Mouse (Mus musculus) Muller cell, postnatal 12 days (primary cell): Measurements from ENCODE around the gene Gm31371.
"Not testable (repeated sequence)": the region's sequence is repeated elsewhere in the genome, so short reads cannot be mapped to it uniquely, and the experiment has no call there.

Experiments used
- DNase-seq: peaks from one replicate; pipeline ENCODE4 v3.0.0-alpha.2; 2015; ENCODE audit errors: inconsistent ontology term

Gene Gm31371

DNA sequence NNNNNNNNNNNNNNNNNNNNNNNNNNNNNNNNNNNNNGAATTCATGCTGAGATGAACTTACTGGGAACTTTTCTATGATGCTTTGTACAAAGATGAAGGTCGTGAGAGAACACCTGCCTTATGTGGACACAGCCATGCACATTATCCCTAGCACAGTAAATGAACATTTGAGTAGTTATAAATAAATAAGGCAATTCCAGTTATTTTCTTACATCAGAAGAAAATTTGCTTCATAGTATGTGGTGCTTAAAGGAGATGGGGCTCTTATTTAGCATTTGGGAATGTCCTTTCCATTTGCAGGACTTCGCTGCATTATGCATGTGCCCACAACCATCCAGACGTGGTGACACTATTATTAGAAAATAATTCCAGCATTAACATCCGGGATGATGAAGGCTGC is at the start of gene Gm31371:
Gene Gm31371, plus strand, starts transcription at position 301 of the 400 bp plus-strand sequence.
- DNase-seq, result not testable (repeated sequence)

DNA sequence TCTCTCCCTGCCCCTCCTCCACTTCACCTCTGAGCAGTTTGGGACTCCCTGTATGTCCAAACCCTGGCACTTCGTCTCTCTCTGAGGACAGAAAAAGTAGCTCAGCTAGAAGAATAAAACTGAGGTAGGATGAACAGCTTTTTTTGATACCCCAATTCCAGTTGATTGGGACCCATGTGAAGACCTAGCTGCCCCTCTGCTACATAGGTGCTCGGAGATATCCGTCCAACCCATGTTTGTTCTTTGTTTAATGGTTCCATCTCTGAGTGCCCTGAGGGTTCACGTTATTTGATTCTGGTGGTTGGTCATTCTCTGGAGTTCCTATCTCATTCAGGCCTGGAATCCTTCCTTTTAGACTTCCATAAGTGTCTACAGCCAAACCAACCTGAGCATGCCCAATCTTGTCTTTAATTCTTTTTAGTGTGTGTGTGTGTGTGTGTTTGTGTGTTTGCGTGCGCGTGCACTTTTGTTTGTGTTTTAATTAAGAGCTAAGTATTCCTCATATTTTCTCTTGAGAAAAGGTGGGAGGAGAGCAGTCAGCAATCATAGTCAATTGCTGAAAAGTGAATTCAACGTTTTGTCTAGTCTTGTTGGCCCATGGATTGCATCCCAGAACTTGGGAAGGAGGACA is 3.3 kb downstream of the Gm31371 start:
- DNase-seq, result not testable (repeated sequence)

- DNase-seq, result not testable (repeated sequence)
These were observed 5.7 kb downstream of the Gm31371 start for GRCm38 (mm10) chr8:19908841-19909321.

DNA sequence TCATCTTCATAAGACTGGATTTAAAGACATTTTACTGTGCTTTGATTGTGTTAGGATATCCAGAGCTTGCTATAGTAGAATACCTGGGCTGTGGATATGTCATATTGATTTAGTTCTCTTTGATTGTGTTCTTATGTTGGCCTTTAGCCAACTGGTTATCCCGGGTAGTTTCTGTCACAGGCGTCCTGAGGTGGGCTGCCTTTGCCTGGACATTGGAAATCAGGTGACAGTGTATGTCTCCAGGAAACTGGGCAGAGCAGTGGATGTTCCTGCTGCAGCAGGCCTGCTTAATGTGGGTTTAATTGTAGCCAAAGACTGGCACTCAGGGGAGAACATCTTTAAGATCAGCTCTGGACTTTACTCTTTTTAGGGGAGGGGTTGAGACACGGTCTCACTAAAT is 15.9 kb downstream of the Gm31371 start:
- DNase-seq, result not testable (repeated sequence)

GRCm38 (mm10) chr8:19934274-19934673 is 31.1 kb downstream of the Gm31371 start:
- DNase-seq, result not testable (repeated sequence)

DNA sequence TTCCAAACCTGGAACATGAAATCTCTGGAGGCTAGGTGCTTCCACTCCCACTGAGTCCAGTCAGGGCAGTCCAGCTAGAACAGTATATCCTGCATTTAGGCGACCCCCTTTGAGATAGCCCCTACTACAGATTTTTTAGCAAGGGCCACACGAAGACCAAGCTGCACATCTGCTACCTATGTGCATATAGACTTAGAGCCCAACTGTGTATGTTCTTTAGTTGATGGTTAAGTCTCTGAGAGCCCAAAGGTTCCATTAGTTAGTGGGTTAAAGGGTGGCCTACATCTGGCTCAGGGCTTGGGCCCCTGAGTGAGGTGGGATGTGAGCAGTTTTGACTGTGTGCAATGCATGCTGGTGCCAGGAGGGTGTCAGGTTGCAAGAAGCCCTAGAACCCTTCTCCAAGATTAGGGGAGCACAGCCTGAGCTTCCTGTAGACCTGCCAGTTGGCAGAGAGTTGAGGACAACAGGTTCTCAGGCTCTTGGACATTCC is 32.4 kb downstream of the Gm31371 start:
- not testable (repeated sequence) for DNase-seq

GRCm38 (mm10) chr8:19960935-19961334 is 57.7 kb downstream of the Gm31371 start:
- no peak for DNase-seq

- not testable (repeated sequence) for DNase-seq
These were observed 60.6 kb downstream of the Gm31371 start for GRCm38 (mm10) chr8:19963766-19964165.

DNA sequence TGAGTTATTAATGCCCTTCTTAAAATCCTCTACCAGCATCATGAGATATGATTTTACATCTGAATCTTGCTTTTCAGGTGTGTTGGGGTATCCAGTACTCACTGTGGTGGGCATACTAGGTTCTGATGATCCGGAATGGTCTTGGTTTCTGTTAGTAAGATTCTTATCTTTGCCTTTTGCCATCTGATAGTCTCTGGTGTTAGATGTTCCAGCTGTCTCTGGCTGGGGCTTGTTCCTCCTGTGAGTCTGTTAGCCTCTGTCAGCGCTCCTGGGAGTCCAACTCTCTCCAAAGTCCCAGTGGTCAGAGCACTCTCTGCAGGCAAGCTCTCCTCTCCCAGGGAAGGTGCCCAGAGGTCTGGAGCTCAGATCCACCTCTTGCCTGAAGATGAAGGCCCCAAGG is 65.0 kb downstream of the Gm31371 start:
- DNase-seq, result not testable (repeated sequence)

DNA sequence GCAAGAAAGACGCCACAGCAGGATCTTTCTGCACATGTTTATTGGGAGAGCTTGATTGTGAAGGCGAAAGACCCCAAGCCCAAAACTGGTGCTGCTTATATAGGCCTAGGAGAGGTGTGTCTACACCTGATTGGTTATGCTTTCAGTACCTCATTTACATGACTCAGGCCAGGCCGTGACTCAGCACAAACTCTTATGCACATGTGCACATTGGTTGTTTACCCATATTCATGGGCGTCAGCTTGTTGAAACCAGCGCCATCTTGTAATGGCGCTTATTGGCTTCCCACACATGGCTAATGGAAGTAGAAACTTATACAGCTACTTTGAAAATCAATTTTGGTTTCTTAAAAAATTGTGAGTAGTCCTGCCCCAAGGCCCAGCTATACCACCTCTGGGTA is 72.0 kb downstream of the Gm31371 start:
- not testable (repeated sequence) for DNase-seq
